Mouse (Mus musculus): ENCODE results near the gene Sf3b6.
A peak's percentile ranks its signal among the peaks of the same experiment; 100 is the strongest.
"Not testable (repeated sequence)": the region's sequence is repeated elsewhere in the genome, so short reads cannot be mapped to it uniquely, and the experiment has no call there.

Gene Sf3b6

DNA sequence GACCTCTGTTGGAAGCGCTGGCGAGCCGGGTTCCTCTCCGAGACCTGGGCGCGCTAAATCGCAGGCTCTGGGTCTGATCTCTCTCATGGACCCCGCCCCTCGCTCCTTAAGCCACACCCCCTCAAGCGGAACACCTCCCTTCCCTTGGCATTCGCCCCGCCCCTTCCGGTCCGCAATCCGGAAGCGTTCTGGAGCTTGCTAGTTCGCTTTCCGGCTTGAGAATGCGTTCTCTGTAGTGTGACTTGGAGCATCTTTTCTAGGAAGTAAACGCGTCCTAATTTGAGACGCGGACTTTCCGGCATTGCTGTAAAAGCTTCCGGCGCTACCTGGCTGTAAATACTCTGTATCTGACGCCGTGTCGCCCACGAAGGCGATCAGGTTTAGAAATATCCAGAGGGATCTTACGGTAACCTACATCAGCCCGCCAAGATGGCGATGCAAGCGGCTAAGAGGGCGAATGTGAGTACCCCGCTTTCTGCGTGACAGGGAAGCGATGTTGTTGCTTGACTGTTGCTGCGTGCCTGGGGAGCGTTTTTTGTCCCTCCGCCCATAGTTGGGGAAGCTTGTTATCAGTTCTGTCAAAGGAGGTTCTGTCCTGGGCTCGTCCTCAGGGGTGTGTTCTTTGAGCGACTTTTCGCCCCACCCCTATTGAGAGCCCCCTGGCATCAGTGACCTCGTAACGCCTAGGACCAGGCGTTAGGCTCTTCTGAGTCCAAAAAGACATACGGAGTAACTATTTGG is at the start of gene Sf3b6:
TSS of gene Sf3b6 (plus strand) at position 184 of the 741 bp plus-strand sequence.
- DNase-seq, result peak; percentile 99 to 100

DNA sequence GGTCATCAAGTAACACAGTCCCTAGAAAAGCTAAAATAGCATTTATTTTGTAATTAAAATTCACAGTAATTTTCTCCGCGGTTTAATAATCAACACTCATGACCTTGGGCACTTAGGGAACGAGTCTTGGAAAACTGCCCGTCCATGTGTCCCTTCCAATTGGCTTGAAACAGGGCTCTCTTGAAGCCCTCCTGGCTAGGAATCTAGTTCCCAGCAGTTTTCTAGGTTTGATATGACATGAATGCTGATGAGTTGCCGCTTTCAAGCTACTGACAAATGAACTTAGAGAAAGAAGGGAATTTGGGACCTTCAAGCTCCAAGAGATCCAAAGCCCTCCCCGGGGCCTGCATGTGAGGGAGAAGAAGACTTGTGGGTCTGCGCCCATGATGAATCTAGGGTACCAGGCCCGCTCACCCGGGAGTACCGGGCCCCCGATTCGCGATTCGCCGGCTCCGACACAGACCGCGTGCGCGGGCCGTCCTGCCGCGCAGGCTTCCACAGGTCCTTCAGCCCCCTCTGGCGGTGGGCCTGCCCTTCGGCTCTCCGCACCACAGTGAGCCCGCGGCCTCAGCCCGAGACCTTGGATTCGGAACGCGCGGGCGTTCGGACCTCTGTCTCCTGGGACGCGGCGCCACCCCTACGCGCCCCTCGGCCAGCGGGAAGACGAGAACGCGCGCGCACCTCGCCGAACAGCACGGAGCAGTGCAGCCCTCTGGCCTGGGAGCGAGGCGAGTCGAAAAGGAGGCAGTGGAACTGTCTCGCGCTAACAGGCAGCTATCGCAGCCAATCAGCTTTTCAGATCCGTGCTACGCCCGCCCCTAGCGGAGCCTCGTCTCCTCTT is 48.6 kb upstream of the Sf3b6 start, which contains the start of the genes Pfn4 and Fam228b:
TSS of gene Pfn4 (plus strand) at position 531 of the 841 bp plus-strand sequence.
TSS of gene Fam228b (minus strand) at position 776 of the 841 bp plus-strand sequence.
- peak; percentile 96 to 97 for DNase-seq

- DNase-seq, result no peak
These were observed 48.0 kb upstream of the Sf3b6 start for GRCm38 (mm10) chr12:4769333-4769723.

DNA sequence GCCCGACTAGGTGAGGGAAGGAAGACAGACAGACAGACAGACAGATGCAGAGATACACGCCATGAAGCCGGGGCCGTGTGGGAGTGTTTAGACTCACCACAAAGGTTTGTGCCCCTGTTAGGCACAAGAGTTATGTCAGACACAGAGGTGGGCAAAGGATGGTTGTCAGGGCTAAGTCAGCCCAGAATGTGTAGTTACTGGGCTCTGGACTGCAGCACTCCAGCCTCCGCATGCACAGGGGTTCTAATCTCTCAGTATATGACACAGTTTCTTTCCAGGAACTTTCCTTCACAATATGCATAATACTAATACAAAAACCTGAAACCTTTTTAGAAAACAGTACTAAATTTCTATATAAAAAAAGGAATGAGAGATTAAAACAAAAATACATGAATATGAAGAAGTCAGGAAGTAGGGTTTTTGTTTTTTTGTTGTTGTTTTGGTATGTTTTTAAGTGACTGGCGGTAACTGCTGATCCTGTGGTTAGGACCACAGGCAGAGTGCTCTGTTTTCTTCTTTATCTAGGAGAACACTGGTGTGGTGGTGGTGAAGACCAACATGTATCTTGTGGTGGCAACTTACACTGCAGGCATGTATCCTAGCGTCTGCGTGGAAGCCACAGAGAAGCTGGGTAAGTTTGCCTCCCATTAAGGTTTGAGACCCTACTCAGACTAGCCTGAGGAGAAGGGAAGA is 42.3 kb upstream of the Sf3b6 start:
- no peak for DNase-seq

DNA sequence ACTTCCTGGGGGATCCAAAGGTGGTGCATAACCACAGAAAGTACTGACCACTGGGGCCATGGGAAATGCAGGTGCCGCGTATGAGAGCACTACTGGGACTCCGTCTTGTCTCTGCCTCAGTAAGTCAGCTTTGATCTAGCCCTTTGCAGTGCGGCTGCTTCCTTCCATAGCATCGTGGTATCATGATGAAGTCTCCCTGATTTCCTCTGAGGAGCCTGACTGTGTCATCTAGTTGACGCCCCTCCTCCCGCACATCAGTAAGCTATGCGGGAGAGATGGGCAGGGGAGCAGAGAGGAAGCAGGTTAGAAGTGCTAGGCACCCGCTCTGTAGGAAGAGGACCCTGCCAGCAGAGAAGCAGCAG is 41.8 kb upstream of the Sf3b6 start:
- no peak for DNase-seq

GRCm38 (mm10) chr12:4777734-4778133 is 39.6 kb upstream of the Sf3b6 start:
- DNase-seq, result no peak

- no peak for DNase-seq
These were observed 37.1 kb upstream of the Sf3b6 start for GRCm38 (mm10) chr12:4780245-4780644.

DNA sequence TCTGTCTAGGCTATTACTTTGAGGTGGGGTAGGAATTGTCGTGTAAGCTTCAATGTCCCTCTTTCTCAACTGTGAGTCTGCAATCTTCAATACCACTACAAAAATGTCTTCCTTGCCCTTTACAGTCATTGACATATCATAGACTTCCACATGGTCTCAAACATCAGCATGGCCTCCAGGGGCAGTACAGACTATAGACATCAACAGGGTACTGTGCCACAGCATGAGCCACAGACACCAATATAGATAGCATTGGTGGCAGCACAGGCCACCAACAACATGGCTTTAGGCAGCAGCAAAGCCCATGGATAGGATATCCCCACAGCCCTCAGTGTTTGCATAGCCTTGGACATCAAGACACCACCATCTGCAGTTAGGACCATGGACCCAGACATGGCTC is 36.1 kb upstream of the Sf3b6 start:
- no peak for DNase-seq

DNA sequence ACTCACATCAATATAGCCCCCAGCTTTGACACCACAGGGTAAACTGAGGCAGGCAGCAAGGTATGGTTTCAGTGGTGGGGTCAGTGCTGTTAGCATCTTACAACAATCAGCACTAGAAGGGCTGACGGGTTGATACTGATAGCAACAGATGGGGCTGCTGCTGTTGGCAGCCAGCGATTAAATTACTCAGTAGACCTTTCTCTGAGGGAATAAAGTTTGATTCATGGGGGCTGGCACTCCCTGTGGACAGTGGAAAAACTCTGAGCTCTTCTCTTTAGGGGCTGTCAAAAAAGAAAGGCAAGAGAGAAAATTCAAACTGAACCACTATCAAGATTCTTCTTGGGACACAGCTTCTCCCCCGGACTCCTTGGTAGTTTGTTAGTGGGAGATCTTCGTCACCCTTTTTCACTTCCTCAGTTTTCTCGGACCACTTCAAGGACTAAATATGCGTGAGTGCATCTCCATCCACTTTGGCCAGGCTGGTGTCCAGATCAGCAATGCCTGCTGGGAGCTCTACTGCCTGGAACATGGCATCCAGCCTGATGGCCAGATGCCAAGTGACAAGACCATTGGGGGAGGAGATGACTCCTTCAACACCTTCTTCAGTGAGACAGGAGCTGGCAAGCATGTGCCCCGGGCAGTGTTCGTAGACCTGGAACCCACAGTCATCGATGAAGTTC is 35.5 kb upstream of the Sf3b6 start:
- not testable (repeated sequence) for DNase-seq

GRCm38 (mm10) chr12:4783598-4783997 is 33.7 kb upstream of the Sf3b6 start:
- peak; percentile 47 to 80 for DNase-seq

DNA sequence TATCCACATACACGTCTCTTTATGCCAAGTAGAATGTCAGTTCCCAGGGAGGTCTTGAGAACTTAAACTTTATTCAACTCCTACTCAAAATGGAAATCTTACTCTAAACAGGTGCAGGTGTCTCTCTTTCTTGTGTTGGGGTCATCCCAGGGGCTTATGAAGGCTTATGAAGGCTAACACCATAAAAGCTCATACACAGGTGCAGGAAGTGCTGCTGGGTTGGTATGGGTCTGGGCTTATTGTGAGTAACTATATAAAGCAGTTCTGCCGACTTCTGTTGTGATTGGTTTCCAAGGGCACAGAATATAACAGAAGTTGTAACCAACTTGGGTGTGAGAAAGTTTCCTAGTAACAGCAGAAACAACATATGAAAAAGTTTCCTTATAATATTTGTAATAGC is 32.9 kb upstream of the Sf3b6 start:
- DNase-seq, result no peak

DNA sequence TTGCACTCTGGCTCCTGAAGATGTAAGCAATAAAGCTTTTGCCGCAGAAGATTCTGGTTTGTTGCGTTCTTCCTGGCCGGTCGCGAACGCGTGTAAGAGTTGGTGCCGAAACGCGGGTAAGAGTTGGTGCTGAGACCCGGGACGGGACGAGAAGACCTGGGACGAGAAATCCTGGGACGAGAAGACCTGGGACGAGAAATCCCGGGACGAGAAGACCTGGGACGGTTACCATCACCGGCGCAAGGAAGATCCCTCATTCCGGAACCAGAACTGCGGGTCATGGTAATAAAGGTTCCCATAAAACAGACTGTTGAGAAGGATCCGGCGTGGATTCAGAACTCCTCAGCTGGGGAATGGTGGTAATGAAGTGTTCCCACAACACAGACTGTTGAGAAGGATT is 29.2 kb upstream of the Sf3b6 start:
- DNase-seq, result not testable (repeated sequence)

DNA sequence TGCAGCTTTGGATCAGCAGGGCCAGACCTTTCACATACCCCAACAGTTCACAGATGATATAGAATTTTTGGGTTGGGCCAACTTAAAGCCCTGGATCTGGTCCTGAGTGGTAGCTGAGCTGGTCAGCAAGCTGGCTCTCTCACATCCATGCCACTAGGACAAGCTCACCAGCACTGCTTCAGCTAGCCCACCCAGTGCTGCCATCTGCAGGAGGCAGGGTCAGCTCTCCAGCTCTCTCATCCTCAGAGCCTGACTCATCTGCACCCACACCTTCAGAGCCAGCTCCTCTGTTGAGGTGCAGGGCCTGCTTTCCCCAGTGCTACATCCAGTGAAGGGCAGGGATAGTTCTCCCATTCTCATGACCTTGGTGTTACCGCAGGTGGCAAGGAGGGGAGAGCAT is 23.6 kb upstream of the Sf3b6 start:
- DNase-seq, result peak; percentile 49 to 59

DNA sequence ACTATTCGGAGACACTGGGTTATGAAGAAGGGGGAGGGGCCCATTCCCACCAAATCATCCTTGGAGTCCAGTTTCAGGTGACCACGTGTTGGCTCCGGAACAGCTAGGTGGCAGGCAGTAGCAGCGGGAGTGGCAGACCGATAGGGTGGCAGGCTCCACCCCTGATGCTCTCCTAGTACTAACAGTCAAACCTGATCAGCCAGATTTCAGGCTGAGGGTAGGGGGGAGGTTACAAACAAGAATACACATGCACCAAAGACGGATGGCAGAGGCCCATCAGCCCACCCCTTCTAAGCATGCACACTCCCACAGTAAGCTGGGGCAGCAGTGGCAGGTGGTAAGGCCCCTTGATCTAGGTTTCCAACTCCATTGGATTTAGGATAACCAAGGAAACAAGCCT is 19.9 kb upstream of the Sf3b6 start:
- not testable (repeated sequence) for DNase-seq

- no peak for DNase-seq
These were observed 6.3 kb upstream of the Sf3b6 start for GRCm38 (mm10) chr12:4811036-4811435.

DNA sequence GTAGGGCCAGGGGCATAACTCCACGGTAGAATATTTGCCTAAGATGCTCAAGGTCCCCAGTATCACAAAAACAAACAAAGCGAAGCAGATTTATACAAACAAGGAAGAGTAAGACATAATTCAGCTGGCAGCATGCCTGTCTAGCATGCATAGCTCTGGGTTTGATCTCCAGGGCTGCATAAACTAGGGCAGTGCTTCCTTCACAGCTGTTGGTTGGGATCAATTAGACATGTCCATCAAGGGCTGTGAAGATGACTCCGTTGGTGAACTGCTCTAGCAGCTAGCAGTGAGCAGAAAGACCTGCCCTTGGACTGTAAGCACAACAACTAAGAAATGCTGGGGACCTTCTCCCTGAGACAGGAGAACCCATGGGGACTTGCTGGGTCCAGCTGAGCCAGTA is 5.6 kb upstream of the Sf3b6 start:
- no peak for DNase-seq

- DNase-seq, result no peak
These were observed 3.7 kb upstream of the Sf3b6 start for GRCm38 (mm10) chr12:4813636-4814035.

DNA sequence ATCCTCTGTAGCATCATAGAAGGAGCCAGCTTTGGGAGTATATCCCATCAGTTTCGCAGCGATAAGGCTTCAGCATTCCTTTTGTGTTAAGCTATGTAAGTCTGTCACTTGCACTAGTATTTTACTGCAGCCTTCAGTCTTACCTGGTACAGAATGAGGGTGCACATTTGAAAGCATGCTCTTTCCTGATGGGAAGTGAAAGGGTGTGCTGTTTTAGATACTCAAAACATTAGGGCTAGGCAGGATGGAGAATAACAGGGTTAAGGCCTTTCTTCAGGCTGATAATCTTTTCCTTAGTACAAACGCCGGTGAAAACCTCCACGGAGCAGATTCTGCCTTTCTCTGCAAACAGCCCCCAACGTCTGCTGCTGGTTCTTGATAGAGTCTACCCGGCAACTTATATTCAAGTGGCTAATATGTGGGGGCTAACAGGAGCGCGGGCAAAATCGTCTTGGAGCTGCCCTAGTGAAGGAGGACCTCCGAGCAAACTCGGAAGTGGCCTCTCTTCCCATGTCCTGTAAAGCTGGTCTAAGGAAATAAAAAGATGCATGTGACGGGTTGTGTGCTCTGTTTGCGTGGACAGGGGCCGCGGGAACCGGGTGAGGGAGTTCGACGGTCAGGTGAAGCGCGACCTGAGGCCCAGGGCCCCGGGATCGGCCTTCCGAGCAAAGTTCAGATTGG is 524 bp upstream of the Sf3b6 start:
- no peak for DNase-seq

- no peak for DNase-seq
These were observed 9.9 kb downstream of the Sf3b6 start for GRCm38 (mm10) chr12:4827256-4827655.

GRCm38 (mm10) chr12:4836959-4837358 is 19.6 kb downstream of the Sf3b6 start:
- DNase-seq, result no peak

- no peak for DNase-seq
These were observed 22.7 kb downstream of the Sf3b6 start for GRCm38 (mm10) chr12:4840010-4840409.

- DNase-seq, result no peak
These were observed 23.4 kb downstream of the Sf3b6 start for GRCm38 (mm10) chr12:4840741-4841140.
